Mouse (Mus musculus) urinary bladder, postnatal 0 days (tissue): Measurements from ENCODE around the gene Rasal2. TPM values are rescaled to one million over a fixed set of nuclear protein-coding genes. Genes with fewer than 3 reads are reported as not detected.

ENCODE experiments used
- polyA plus RNA-seq: library from polyadenylated mRNA; unstranded; fragments of >200 nt; fragmentation: Nextera tagmentation; extraction: Ambion mirVana; gene quantifications from 2 replicates; pipeline ENCODE4 v1.2.1, GENCODE M21; 2015

Gene Rasal2
- polyA plus RNA-seq, result 9.4 and 12.4 TPM in 2 replicates

GRCm38 (mm10) chr1:157412454-157413369, at the start of gene Rasal2:
TSS of gene Rasal2 (minus strand) at chr1:157412595.

GRCm38 (mm10) chr1:157458421-157459208, 46.2 kb upstream of the Rasal2 start, which contains the start of gene Cryzl2:
TSS of gene Cryzl2 (plus strand) at chr1:157458577.

DNA sequence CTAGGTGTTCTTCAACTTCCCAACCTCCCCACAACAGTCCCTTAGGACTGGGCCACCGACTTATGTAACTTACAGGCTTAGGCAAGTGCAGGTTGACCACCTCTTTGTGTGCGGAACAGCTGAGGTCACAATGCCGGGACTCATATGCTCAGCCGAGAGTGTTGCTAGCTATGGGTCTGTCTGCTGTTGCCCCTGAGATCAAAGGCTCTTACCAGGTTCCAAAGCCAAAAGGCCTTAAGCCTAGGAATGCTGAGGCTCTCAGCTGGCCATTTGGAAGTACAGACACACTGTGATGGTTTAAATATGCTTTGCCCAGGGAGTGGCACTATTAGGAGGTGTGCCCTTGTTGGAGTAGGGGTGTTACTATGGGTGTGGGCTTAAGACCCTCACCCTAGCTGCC, 303.8 kb downstream of the Rasal2 start, which contains the start of gene Tex35:
TSS of gene Tex35 (minus strand) at position 101 of the 400 bp plus-strand sequence.

Other genes starting within 250 kb of the Rasal2 start
- 10.0 and 12.1 TPM in 2 replicates for gene Cryzl2, start 46.0 kb upstream of the Rasal2 start, polyA plus RNA-seq
- 1.7 and 2.0 TPM in 2 replicates for gene Sec16b, start 94.1 kb upstream of the Rasal2 start, polyA plus RNA-seq